Mouse (Mus musculus): ENCODE data around the gene Doc2b. TPM values are rescaled to one million over a fixed set of nuclear protein-coding genes. Genes with fewer than 3 reads are reported as not detected.

Gene Doc2b
- polyA plus RNA-seq, 1 experiment from 2014 or later, result 0.39 TPM

DNA sequence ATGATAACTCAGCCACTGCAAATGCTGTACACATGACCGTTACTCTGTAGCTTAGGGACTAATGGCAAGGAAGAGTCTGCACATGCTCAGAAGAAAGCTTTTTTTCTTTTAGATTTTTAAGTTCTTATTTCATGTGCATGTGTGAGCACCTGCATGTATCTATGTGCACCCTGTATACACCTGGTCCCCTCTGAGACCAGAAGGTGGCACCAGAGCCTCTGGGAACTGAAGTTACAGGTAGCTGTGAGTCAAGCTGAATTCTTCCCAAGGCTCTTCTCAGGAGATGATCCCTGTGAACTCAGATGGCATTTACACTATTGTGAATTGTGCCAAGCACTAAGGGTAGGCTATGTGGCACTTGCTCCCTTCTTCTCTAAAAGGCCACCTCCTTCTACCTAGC, 19.9 kb downstream of the Doc2b start:
- no peaks in the 10 kb centered on the region for H3K36me3 ChIP-seq
- H3K9me3 ChIP-seq, result no peaks in the 10 kb centered on the region
- no peaks in the 10 kb centered on the region; the same call in 1 of the 2 replicates for H3K27me3 ChIP-seq (ENCODE audit: insufficient read depth, poor library complexity, severe bottlenecking)
- no peak overlapping the region for H3K27ac ChIP-seq
- no peak for DNase-seq (ENCODE audit: low spot score)
- H3K4me3 ChIP-seq, result no peak overlapping the region
- 92% methylated on average over 1 of the region's 1 CpGs for WGBS
- H3K4me1 ChIP-seq (replicated peaks), result 0 out of 2 replicates have a peak, but pooled peaks cover 4% of the 10 kb centered on the region

DNA sequence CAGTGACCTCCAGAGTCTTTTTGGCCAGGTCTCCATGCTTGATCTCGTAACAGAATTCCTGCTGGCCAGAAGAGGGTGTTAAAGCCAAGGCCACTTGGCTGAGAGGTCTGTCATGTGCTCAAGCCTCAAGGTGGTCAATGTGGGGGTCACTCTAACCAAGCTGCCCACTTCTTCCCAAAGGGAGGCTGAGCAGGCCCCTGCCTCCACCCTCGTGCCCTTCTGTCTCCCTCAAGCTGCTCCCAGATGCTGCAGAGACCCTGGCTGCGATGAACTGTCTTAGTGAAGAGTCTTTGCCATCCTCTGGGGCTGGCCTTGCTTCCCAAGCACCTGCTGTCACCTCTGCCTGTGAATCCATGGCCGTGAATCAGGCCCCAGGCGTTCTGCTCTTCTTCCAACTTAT, 23.3 kb downstream of the Doc2b start:
- Histone ChIP-seq H3K27me3 (ENCODE audit: insufficient read depth, poor library complexity, severe bottlenecking) (no peaks in the 10 kb centered on the region; the same call in 1 of the 2 replicates), H3K4me3 (no peak overlapping the region), H3K27ac (no peak overlapping the region), H3K9me3 (no peaks in the 10 kb centered on the region), H3K36me3 (peaks cover 6% of the 10 kb centered on the region), H3K4me1 (replicated peaks) (peaks cover 22% of the 10 kb centered on the region)
- DNase-seq (ENCODE audit: low spot score), result no peak
- 85% methylated on average over 5 of the region's 5 CpGs for WGBS

DNA sequence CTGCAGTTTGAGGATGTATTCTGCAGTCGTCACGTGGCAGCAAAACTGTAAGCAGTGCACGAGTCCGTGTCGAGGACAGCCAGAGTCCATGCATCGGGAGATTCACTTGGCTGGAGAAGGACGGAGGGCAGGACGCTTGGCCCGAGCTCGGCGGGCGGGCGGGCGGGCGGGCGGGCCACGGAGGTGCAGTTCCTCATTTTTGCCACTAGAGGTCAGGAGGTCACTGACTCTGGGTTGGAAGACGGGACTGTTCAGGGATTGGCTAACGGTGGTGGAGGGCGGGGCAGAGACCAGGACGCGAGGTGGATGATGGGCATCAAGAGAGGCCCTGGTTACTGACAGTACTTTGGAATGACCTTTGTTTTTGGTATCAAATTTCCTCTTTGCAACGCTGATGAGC, 26.6 kb downstream of the Doc2b start:
- H3K27me3 ChIP-seq (ENCODE audit: insufficient read depth, poor library complexity, severe bottlenecking), result no peaks in the 10 kb centered on the region; the same call in 1 of the 2 replicates
- peak overlapping the region; percentile 27; the same call in 1 of the 2 replicates for H3K4me3 ChIP-seq
- H3K9me3 ChIP-seq, result no peaks in the 10 kb centered on the region
- H3K36me3 ChIP-seq, result peaks cover 39% of the 10 kb centered on the region
- peaks cover 22% of the 10 kb centered on the region for H3K4me1 ChIP-seq (replicated peaks)
- H3K27ac ChIP-seq, result no peak overlapping the region
- WGBS, result under 1% methylated on average over 23 of the region's 23 CpGs
- peak; percentile 95 for DNase-seq (ENCODE audit: low spot score)

DNA sequence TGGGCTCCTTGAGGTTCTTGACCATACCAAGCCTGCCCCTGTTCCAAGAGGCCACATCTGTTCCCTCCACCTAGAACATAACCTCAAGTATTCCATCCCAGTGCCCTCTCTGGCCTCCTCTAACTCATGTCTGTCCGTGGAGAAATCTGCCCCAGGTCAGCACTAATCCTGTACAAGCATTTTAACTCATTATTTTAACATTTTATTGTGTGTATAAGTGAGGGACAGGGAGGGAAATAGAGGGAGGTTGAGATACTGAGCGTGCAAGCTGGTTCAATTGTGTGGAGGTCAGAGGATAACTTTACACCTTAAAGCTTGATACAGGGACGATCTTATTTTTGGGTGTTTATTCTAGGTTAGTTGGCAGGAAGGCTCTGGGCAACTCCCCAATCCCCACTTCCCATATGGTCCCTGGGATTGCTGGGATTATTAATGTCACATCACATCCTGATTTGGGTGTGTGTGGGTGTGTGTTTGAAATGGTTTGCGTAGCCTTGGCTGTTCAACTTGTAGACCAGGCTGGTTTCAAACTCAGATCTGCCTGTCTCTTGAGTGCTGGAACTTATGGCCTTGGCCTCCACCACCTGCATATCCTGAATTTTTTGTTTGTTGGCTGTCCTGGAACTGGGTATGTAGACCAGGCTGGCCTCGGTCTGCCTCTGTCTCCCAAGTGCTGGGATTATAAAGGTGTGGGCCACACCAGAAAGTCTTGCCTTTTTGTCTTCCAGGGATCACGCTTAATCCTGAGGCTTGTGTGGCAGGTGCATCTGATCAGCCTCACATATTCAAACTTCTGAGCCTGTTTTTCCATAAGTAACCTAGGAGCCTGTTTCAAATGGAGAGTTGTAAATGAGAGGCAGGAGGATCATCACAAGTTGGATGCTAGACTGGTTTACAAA, 27.5 kb downstream of the Doc2b start:
- H3K4me1 ChIP-seq (replicated peaks), result peaks cover 22% of the 10 kb centered on the region
- peak; percentile 15 for DNase-seq (ENCODE audit: low spot score)
- H3K9me3 ChIP-seq, result no peaks in the 10 kb centered on the region
- peaks cover 48% of the 10 kb centered on the region for H3K36me3 ChIP-seq
- H3K4me3 ChIP-seq, result no peak overlapping the region
- H3K27ac ChIP-seq, result no peak overlapping the region
- 61% methylated on average over 6 of the region's 6 CpGs for WGBS
- no peaks in the 10 kb centered on the region; the same call in 1 of the 2 replicates for H3K27me3 ChIP-seq (ENCODE audit: insufficient read depth, poor library complexity, severe bottlenecking)

DNA sequence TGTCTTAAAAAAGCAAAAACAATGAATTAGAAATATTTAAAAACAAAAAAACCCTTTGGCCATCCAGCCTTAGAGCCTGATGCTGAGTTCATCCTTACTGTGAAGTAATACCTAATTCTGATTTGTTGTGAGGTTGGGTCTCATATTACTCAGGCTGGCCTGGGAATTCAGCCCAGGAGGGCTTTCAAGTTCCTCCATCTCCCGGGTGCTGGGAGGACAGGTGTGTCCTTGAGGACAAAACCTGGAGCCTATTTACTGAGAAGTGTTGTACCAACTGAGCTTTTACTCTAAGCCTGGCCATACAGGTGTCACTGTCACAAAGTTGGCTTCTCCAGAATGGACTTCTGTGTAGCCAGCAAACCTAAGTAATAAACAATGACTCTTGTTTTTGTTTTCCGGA, 28.8 kb downstream of the Doc2b start:
- peak; percentile 21 for DNase-seq (ENCODE audit: low spot score)
- no peak overlapping the region for H3K27ac ChIP-seq
- 68% methylated on average over 2 of the region's 2 CpGs for WGBS
- H3K27me3 ChIP-seq (ENCODE audit: insufficient read depth, poor library complexity, severe bottlenecking), result no peaks in the 10 kb centered on the region; the same call in 1 of the 2 replicates
- no peaks in the 10 kb centered on the region for H3K9me3 ChIP-seq
- H3K4me1 ChIP-seq (replicated peaks), result peaks cover 22% of the 10 kb centered on the region
- no peak overlapping the region for H3K4me3 ChIP-seq
- peaks cover 59% of the 10 kb centered on the region for H3K36me3 ChIP-seq

DNA sequence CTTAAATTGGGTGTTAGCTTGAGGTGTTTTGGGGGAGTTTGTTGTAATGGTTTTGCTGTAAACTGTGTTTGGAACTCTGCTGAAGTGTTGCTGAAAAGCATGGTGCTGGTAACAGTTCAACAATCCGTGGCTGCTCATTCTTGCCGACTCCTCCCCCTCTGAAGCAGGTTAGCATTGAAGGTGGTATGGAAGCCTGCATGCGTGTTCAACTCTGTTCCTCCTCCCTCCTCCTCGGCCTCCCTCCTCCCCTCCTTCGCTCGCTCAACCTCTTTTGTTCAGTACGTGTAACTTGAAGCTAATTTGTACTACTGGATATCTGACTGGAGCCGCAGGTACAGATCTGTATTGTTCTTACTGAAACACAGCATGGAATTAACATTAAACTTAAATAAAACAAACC, 30.7 kb downstream of the Doc2b start:
- WGBS, result 89% methylated on average over 8 of the region's 8 CpGs

DNA sequence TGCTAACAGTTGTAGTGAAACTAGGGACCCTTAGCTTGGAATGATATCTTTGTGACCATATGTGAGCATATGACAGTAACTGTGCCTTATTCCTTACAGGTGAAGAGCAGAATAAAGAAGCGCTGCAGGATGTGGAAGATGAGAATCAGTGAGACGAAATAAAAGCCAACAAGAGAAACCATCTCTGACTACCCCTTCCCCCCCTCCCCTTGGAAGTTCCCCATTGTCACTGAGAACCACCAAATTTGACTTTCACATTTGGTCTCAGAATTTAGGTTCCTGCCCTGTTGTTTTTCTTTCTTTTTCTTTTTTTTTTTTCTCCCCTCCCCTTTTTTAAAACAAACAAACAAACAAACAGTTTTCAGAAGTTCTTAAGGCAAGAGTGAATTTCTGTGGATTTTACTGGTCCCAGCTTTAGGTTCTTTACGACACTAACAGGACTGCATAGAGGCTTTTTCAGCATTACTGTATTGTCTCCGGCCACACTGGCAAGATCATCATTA, 31.3 kb downstream of the Doc2b start:
- DNase-seq (ENCODE audit: low spot score), result no peak
- no peaks in the 10 kb centered on the region for H3K9me3 ChIP-seq
- peaks cover 17% of the 10 kb centered on the region for H3K4me1 ChIP-seq (replicated peaks)
- H3K27me3 ChIP-seq (ENCODE audit: insufficient read depth, poor library complexity, severe bottlenecking), result no peaks in the 10 kb centered on the region
- H3K4me3 ChIP-seq, result no peak overlapping the region
- H3K27ac ChIP-seq, result no peak overlapping the region
- WGBS, result 90% methylated on average over 4 of the region's 4 CpGs
- peaks cover 84% of the 10 kb centered on the region for H3K36me3 ChIP-seq

More for the DNA sequence above, 30.7 kb downstream of the Doc2b start:
- no peaks in the 10 kb centered on the region for H3K27me3 ChIP-seq (ENCODE audit: insufficient read depth, poor library complexity, severe bottlenecking)
- no peaks in the 10 kb centered on the region for H3K9me3 ChIP-seq
- no peak overlapping the region for H3K27ac ChIP-seq
- H3K4me3 ChIP-seq, result no peak overlapping the region
- no peak for DNase-seq (ENCODE audit: low spot score)
- peaks cover 18% of the 10 kb centered on the region for H3K4me1 ChIP-seq (replicated peaks)
- peaks cover 78% of the 10 kb centered on the region for H3K36me3 ChIP-seq

DNA sequence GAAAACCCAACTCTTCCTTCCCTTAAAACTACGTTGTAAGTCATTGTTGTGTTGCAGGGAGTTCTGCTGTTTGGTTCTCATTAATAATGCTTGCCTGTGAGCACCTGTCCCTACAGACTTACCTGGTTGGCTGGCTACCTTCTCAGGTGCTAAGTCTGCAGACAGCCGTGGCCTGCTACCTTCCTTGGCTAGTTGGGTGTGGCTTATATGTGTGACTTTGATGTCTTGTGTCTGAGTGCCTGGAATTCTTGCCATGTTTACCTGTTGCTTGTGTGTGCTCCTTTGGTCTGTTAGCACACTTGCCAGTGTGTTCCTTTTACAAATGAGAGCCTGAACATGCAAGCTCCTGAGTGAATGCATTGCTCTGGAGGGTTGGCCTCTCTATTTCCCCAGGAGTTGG, 33.1 kb downstream of the Doc2b start:
- Histone ChIP-seq H3K4me1 (replicated peaks) (0 out of 2 replicates have a peak, but pooled peaks cover under 1% of the 10 kb centered on the region), H3K9me3 (no peaks in the 10 kb centered on the region), H3K27ac (no peak overlapping the region), H3K27me3 (ENCODE audit: insufficient read depth, poor library complexity, severe bottlenecking) (no peaks in the 10 kb centered on the region), H3K4me3 (no peak overlapping the region), H3K36me3 (peaks cover 98% of the 10 kb centered on the region)
- WGBS, result 91% methylated on average over 2 of the region's 2 CpGs
- no peak for DNase-seq (ENCODE audit: low spot score)

DNA sequence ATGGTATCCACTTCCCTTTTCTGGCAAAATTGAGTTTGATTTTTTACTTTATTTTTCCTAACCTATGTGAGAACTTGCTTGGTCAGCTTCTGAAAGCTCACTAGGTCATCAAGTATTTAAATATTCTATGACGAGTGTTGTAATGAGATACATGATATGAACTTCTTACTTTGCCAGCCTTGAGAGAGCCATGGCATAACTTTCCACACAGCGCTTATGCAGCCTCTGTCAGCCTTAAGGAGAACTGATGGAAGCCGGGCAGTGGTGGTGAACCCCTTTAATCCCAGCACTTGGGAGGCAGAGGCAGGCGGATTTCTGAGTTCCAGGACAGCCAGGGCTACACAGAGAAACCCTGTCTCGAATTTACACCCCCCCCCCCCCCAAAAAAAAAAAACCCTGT, 35.1 kb downstream of the Doc2b start:
- H3K4me3 ChIP-seq, result no peak overlapping the region

DNA sequence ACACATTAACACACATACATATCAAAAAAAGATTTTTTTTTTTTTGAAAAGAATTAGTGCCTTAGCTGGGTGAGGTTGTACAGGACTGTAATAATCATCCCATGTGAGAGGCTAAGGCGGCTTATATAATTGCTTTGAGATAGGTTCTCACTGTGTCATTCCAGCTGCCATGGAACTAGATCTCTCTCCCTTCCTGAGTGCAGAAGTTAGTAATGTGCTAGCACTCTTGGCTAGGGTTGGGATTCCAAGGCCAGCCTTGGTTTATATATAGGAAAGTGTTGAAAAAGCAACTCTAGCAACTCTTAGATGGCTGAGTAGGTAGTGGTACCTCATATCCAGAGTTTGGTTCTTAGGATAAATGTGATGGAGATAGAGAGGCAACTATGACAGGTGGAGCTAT, 37.3 kb downstream of the Doc2b start:
- Histone ChIP-seq H3K4me3 (no peak overlapping the region), H3K27ac (no peak overlapping the region), H3K4me1 (replicated peaks) (no peaks in the 10 kb centered on the region), H3K9me3 (no peaks in the 10 kb centered on the region), H3K36me3 (peaks cover 97% of the 10 kb centered on the region), H3K27me3 (ENCODE audit: insufficient read depth, poor library complexity, severe bottlenecking) (no peaks in the 10 kb centered on the region)
- DNase-seq (ENCODE audit: low spot score), result no peak
- WGBS, result 98% methylated on average over 1 of the region's 1 CpGs

More for the DNA sequence above, 35.1 kb downstream of the Doc2b start:
- no peaks in the 10 kb centered on the region for H3K27me3 ChIP-seq (ENCODE audit: insufficient read depth, poor library complexity, severe bottlenecking)
- DNase-seq (ENCODE audit: low spot score), result no peak
- no peaks in the 10 kb centered on the region for H3K9me3 ChIP-seq
- peaks cover 98% of the 10 kb centered on the region for H3K36me3 ChIP-seq
- no peaks in the 10 kb centered on the region for H3K4me1 ChIP-seq (replicated peaks)
- WGBS, result 93% methylated on average over 5 of the region's 5 CpGs
- H3K27ac ChIP-seq, result no peak overlapping the region

DNA sequence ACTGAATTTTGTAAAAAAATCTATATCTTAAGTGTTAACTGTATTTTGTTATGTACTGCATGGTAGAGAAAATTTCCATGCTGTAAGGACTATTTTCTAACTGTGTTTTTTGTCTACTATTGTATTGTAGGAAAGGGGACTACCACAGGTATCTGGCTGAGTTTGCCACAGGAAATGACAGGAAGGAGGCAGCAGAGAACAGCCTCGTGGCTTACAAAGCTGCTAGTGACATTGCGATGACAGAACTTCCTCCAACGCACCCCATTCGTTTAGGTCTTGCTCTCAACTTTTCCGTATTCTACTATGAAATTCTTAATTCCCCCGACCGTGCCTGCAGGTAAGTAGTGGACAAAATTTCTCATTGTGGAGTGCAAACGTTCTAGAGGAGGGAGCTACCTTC, 39.2 kb downstream of the Doc2b start:
- Histone ChIP-seq H3K9me3 (no peaks in the 10 kb centered on the region), H3K36me3 (peaks cover 98% of the 10 kb centered on the region), H3K4me1 (replicated peaks) (no peaks in the 10 kb centered on the region), H3K4me3 (no peak overlapping the region), H3K27ac (no peak overlapping the region), H3K27me3 (ENCODE audit: insufficient read depth, poor library complexity, severe bottlenecking) (no peaks in the 10 kb centered on the region)
- whole genome bisulfite sequencing, result 93% methylated on average over 8 of the region's 8 CpGs
- DNase-seq (ENCODE audit: low spot score), result no peak

DNA sequence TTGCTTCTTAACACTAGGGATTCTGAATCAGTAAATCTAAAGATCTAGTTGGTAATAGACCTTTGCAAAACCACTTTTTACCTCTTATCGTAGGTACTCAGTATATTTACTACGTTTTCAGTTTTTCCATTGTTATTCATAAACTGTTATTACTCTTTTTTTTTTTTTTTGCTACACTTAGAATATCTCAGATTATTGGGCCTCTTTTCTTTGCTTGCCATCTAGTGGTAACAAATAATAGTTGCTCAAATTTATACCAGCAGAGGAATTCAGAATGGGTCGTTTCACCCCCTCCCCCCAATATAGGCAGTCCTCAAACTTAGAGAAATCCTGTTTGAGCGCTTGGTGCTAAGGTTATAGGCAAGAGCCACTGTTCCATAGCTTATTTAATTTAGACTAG, 44.8 kb downstream of the Doc2b start:
- no peak for DNase-seq (ENCODE audit: low spot score)
- Histone ChIP-seq H3K9me3 (no peaks in the 10 kb centered on the region), H3K4me1 (replicated peaks) (peaks cover 8% of the 10 kb centered on the region), H3K36me3 (peaks cover 73% of the 10 kb centered on the region), H3K27ac (no peak overlapping the region), H3K27me3 (ENCODE audit: insufficient read depth, poor library complexity, severe bottlenecking) (no peaks in the 10 kb centered on the region), H3K4me3 (no peak overlapping the region)
- 89% methylated on average over 4 of the region's 4 CpGs for WGBS

DNA sequence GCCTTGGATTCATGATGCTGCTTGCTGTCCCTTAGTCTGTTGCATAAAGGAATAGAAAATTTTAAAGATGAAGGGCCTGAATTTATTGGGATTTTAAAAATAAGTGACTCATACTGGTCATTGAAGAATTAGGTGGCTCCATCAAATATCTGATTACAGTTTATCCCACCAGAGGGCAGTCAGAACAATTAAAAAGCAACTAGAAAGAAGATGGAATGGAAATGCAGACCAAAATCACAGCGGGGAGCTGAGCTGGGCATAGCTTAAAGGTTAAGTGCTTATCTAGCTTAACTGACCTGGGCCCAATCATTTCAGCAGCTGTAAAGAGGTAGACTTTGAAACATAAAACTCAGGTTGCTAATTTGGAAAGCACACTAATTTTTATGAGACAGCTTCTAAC, 45.3 kb downstream of the Doc2b start:
- WGBS, result 95% methylated on average over 1 of the region's 1 CpGs
- no peaks in the 10 kb centered on the region for H3K9me3 ChIP-seq
- H3K4me3 ChIP-seq, result no peak overlapping the region
- no peak for DNase-seq (ENCODE audit: low spot score)
- no peak overlapping the region for H3K27ac ChIP-seq
- peaks cover 8% of the 10 kb centered on the region for H3K4me1 ChIP-seq (replicated peaks)
- peaks cover 68% of the 10 kb centered on the region for H3K36me3 ChIP-seq
- no peaks in the 10 kb centered on the region for H3K27me3 ChIP-seq (ENCODE audit: insufficient read depth, poor library complexity, severe bottlenecking)

Measured in hindbrain, embryonic 10.5 days (tissue).